Mouse (Mus musculus) megakaryocyte-erythroid progenitor cell, adult 5-6 weeks (primary cell): ENCODE results near the gene Tbxa2r. TPM values are rescaled to one million over a fixed set of nuclear protein-coding genes. Genes with fewer than 3 reads are reported as not detected.

ENCODE experiments used
- ATAC-seq: replicated peaks from 2 replicates; pipeline ENCODE4 v1.8.0; 2016; ENCODE audit warnings: mild to moderate bottlenecking, inconsistent platforms; ENCODE audit not compliant: severe bottlenecking, poor library complexity, low FRiP score, low TSS enrichment
- total RNA-seq, 2 experiments: library from RNA; stranded (forward) in 1 of 2; stranded (reverse) in 1 of 2; fragments of 200-1000, 215-1000 nt in 1 of 2; fragments of >200 nt in 1 of 2; fragmentation: Nextera tagmentation in 1 of 2; gene quantifications; 2 replicates each; pipeline ENCODE4 v1.2.3; 2014 to 2017

Gene Tbxa2r
- total RNA-seq (2014; fragmentation: Nextera tagmentation) (0.66 and 2.3 TPM in 2 replicates), total RNA-seq (2017) (0.52 TPM in 1 of 2 replicates, not detected in the other)

GRCm38 (mm10) chr10:81328386-81328785 lies at the start of gene Tbxa2r:
Gene Tbxa2r (plus strand): TSS chr10:81328731.
- peak; percentile 41; the same call in 1 of the 2 replicates for ATAC-seq

- no peak for ATAC-seq
Measured at GRCm38 (mm10) chr10:81279496-81279895, 49.0 kb upstream of the Tbxa2r start.

GRCm38 (mm10) chr10:81284189-81284588 lies 44.3 kb upstream of the Tbxa2r start:
- no peak for ATAC-seq

- no peak for ATAC-seq
Measured at GRCm38 (mm10) chr10:81284719-81285118, 43.8 kb upstream of the Tbxa2r start.

DNA sequence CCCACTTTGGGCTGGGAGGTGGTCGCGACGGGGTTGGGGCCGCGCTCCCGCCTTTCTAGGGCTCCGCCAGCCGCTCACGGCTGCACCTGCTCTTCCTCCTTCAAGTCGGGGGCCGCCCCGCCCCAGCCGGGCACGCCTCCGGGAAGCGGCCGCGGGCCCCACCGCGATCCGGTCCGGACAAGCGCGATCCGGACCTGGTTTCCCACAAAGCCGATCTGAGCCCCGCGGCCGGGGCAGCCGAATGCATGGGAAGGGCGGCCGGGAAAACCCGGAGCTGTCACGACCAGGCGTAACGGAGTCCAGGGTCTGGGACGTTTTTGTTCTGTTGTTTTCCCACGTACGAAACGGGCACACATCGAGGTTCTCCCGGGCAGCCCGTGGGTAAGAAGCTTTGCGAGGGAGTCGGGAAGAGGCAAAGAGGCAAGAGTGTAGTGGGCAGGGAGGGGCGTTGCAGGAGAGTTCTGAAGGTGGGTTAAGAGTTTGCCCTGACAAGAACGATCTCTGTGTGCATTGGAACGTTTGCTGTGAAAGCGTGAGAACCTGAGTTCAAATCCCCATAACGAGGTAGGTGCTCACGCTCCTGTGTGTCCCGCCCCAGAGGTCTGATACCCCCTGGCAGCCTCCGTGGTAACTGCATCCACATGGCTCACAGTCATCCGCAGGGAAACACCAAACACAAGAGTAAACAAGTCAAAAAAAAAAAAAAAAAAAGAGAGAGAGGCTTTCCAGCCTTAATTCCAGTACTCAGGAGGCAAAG lies 42.7 kb upstream of the Tbxa2r start:
- peak; percentile 53 for ATAC-seq

- no peak for ATAC-seq
Measured at GRCm38 (mm10) chr10:81286586-81286985, 41.9 kb upstream of the Tbxa2r start.

DNA sequence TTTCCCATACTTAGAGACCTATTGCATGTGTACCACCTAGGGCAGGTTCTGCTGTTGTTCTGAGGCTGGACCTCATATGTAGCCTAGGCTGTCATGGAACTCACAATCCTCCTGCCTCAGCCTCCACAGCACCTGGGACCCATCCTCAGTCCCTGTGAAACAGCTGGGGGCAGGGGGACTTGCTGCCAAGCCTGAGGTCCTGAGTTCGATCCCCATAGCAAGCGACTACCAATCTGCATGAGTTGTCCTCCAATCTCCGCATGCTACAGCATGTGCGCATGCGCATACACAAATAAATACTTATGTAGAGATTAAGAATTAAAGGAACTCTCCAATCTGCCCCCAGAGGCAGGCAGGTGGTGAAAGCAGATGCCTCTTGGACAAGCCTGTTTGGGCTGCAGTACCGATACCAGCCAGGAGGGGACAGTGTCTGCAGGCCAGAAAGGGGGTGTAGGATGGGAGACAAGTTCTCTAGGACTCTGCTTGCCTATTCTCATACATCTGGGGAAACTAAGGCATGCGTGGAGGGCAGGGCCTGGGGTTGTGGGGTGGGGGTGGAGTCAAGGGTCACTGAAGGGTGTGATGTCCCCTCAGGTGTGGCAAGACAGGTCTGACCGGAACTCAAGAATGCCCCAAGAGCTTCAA lies 40.9 kb upstream of the Tbxa2r start:
- 0 out of 2 replicates have a peak, but pooled peaks have one; percentile 4 for ATAC-seq

DNA sequence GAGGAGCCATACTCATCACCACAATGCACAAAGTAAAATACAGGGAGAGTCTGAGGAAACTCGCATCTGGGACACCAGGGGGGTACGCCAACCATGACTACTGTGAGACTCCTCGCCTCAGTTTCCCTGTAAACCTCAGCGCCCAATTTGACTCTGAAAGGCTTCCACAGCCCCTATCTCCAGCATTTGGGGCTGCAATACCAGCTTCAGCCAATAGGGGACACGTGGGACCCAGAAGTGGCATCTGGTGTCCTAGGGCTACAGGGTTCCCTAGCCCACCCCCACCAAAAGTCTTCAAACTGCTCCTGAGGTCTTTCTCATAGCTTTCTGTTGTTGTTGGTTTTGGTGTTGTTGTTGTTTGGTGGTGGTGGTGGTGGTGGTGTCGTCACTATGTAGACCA lies 39.9 kb upstream of the Tbxa2r start:
- no peak for ATAC-seq

- ATAC-seq = no peak
Measured at GRCm38 (mm10) chr10:81289278-81289677, 39.3 kb upstream of the Tbxa2r start.

DNA sequence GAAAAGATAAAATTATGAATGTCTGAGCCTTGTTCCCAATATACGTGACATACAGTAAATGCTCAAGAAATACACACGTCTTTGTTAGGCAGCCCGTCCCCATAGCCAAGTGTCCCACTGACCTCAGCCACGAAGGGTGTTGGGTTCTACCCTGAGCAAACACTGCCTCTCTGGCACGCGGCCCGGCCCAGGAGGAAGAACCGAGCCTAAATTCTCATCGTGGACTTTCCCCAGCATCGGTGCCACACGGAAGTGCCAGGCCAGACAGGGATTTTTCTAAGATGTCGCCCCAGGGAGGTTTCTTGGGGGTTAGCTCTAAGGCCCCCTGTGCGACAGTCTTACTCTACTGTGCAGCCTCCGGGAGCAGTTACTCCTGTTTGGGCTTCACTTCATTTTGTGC lies 38.7 kb upstream of the Tbxa2r start:
- no peak for ATAC-seq

- ATAC-seq = no peak
Measured at GRCm38 (mm10) chr10:81290698-81291460, 37.7 kb upstream of the Tbxa2r start.

- ATAC-seq = no peak
Measured at GRCm38 (mm10) chr10:81291511-81292104, 36.9 kb upstream of the Tbxa2r start, which contains the start of gene Tjp3. Gene Tjp3 (minus strand): TSS chr10:81291581.

DNA sequence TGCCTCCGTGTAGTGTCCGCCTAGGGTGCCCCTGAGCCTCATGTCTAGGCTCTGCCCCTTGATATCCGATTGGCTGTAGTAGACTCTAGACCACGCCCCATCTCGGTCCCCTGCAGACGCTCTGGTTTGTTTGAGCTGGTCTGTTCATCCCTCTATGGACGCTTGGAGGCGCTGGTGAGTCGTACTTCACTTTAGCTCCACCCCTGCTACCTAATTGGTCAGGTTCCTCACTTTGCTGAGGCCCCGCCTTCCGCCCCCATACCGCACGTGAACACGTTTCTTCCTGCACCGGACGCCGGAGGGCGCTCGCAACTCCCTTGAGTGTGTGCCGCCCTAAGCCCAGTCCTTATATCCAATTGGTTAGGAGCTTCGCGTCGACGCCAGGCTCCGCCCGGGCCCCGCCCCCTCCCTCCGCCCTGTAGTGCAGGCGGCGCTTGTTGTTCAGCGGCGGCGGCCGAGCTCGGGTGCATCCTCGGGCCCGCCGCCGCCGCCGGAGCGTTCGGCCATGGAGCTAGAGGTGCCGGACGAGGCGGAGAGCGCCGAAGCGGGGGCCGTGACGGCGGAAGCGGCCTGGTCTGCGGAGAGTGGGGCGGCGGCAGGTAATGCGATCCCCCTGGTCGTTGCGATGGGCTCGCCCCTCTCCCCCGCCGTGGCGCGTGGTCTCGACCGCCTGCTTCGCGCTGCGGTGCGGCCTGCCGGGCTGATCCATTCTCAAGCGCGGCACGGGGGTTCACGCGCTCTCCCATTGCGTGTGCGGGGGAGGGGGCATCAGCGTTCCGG lies 35.8 kb upstream of the Tbxa2r start, which contains the start of gene Pip5k1c:
Gene Pip5k1c, plus strand, starts transcription at position 410 of the 780 bp plus-strand sequence.
- ATAC-seq = peak; percentile 83

GRCm38 (mm10) chr10:81293334-81294030 lies 35.0 kb upstream of the Tbxa2r start:
- peak; percentile 4; the same call in 1 of the 2 replicates for ATAC-seq

DNA sequence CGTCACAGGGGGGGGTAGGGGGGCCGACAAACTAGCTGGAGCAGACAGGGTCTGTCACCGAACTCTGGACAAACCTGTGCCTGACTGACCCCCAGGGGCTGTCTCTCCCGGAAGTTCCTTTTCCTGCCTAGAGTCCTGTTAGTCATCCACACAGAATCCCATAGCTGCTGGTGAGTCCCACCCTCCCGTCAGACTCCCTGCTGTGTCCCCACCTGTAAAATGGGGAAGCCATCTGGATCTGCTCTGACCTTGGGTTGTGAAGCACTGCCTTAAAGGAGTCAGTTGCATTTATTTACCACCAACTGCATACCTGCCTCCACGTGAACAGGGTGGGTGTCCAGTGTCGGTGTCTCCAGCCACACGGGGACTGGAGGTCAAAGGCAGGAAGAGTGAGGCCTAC lies 34.1 kb upstream of the Tbxa2r start:
- ATAC-seq = no peak

GRCm38 (mm10) chr10:81295185-81295584 lies 33.3 kb upstream of the Tbxa2r start:
- ATAC-seq = no peak

DNA sequence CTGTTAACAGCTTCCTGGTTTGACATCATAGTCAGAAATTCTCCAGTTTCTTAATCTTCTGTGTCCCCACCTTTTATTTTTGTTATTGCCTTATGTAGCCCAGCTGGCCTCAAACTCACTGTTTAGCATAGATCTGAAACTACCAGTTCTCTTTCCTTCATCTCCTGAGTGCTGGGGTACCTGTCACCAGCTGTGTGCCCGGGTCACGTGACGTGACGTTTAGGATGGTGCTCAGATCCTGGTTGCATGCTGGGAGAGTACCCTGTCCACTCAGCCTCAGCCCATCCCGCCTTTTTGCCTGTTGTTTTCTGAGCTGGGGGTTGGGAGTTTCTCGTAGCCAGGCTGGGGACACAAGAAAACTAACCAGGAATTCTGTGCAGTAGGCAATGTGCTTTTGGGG lies 31.3 kb upstream of the Tbxa2r start:
- ATAC-seq = no peak

DNA sequence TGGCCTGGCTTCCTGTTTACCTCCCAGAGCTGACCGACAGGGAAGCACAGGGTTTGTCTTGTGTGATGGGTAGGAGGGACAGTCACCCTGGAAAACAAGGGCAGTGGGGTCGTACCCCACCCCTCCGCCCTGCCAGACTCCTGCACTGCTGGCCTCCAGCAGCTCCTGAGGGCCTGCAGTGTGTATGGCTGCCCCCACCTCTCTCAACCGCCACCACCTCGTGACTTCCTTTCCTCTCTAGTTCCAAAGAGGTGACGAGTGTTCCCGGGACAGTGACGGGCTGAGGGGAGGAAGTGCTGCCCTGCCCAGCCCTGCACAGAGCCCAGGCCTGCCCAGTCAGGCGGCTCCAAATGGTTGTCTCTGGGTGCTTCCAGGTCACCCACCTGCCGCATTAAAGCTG lies 30.7 kb upstream of the Tbxa2r start:
- ATAC-seq = no peak
